Mouse (Mus musculus): ENCODE results near the gene Sapcd1. TPM values are rescaled to one million over a fixed set of nuclear protein-coding genes. Genes with fewer than 3 reads are reported as not detected.

Sapcd1 gene
- polyA plus RNA-seq, 1 experiment = 0.69 TPM

DNA sequence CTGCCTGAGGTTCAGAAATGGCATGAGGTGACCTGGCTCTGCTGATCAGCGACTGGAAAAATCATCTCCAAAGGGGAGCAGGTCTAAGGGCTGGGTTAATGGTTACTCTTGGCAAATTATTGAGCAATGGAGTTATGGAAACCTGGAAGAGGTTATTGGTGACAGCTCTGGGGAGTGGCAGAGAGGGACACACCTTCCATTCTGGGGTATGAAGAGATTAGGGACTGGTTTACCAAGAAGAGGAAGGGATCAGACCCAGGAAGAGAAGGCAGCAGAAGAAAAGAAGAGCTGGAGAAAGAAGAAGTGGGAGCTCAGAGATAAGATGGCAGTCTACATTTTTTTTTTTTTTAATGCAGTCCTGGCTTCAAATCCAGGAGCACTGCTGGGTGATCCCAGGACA lies 19.9 kb upstream of the Sapcd1 start:
- peaks cover 15% of the 10 kb centered on the region for H3K4me1 ChIP-seq (ENCODE audit: control insufficient read depth, insufficient read depth, low read length)
- no peaks in the 10 kb centered on the region for H3K27me3 ChIP-seq (replicated peaks; ENCODE audit: control insufficient read depth, insufficient read depth, low read length)
- WGBS = 20% methylated on average over 1 of the region's 1 CpGs
- TF ChIP-seq CTCF (conservative IDR thresholded peaks at IDR 0.05; ENCODE audit: insufficient read depth, insufficient read length, low read depth, low read length) = no peak
- no peak for TF ChIP-seq POLR2A (IDR thresholded peaks at IDR 0.05; ENCODE audit: low read depth, low read length)
- no peaks in the 10 kb centered on the region for H3K36me3 ChIP-seq (ENCODE audit: control insufficient read depth, insufficient read depth, low read length)
- H3K27ac ChIP-seq (ENCODE audit: insufficient read depth, low read depth, low read length) = peak overlapping the region; percentile 94
- H3K4me3 ChIP-seq (ENCODE audit: insufficient read depth, low read depth, low read length) = peak overlapping the region; percentile 6; the same call in 1 of the 2 replicates
- peak; percentile 91 for DNase-seq

DNA sequence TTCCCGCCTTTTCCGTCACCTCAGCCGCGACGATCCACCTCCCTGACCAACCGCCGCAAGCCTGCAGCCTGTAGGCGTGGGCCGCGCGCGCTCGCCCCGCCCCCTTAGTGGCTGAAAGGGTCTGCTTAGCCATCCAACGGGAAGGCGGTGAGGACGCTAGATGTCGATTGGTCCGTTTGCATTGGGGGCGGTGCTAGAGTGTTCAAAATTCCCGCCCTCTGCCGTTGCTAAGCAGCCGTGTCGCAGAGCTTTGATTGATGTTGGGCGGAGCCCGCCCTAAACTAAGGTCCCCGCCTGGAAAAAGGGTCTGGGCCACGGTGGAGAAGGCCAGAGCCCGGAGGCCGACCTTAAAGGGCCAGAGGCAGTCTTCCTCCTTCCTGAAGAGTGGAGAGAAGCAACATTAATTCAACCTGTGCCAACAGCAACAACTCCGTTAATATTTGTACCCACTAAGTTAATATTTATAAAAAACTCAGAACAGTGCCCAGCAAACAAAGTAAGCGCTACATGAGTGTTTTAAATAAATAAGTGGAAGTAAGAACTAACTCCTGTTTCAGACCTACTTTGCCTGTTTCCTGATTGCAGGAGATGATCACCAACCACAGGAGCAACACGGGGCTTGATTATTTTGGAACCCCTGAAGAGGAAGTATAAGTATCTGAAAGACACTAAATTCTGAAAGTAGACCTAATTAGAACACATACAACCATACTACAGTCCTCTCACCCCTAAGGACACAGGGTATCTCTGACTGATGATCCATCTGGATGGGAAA lies 19.1 kb upstream of the Sapcd1 start, which contains the start of gene Msh5:
TSS of gene Msh5 (minus strand) at position 65 of the 775 bp plus-strand sequence.
- no peak for TF ChIP-seq CTCF (conservative IDR thresholded peaks at IDR 0.05; ENCODE audit: insufficient read depth, insufficient read length, low read depth, low read length)
- TF ChIP-seq POLR2A (IDR thresholded peaks at IDR 0.05; ENCODE audit: low read depth, low read length) = no peak
- peaks cover 15% of the 10 kb centered on the region for H3K4me1 ChIP-seq (ENCODE audit: control insufficient read depth, insufficient read depth, low read length)
- DNase-seq = peak; percentile 99
- no peaks in the 10 kb centered on the region for H3K36me3 ChIP-seq (ENCODE audit: control insufficient read depth, insufficient read depth, low read length)
- under 1% methylated on average over 33 of the region's 33 CpGs for WGBS
- H3K4me3 ChIP-seq (ENCODE audit: insufficient read depth, low read depth, low read length) = peak within 1 kb of the TSS; percentile 47
- peak within 1 kb of the TSS; percentile 94 for H3K27ac ChIP-seq (ENCODE audit: insufficient read depth, low read depth, low read length)
- no peaks in the 10 kb centered on the region for H3K27me3 ChIP-seq (replicated peaks; ENCODE audit: control insufficient read depth, insufficient read depth, low read length)

- H3K36me3 ChIP-seq (ENCODE audit: control insufficient read depth, insufficient read depth, low read length) = no peaks in the 10 kb centered on the region
- peak overlapping the region; percentile 47 for H3K4me3 ChIP-seq (ENCODE audit: insufficient read depth, low read depth, low read length)
- 4% methylated on average over 48 of the region's 48 CpGs for WGBS
- H3K4me1 ChIP-seq (ENCODE audit: control insufficient read depth, insufficient read depth, low read length) = peaks cover 15% of the 10 kb centered on the region
- no peaks in the 10 kb centered on the region for H3K27me3 ChIP-seq (replicated peaks; ENCODE audit: control insufficient read depth, insufficient read depth, low read length)
- 0 out of 2 replicates have a peak overlapping the region, but pooled peaks have one; percentile 3 for H3K27ac ChIP-seq (ENCODE audit: insufficient read depth, low read depth, low read length)
- no peak for DNase-seq
- TF ChIP-seq POLR2A (IDR thresholded peaks at IDR 0.05; ENCODE audit: low read depth, low read length) = no peak
- TF ChIP-seq CTCF (conservative IDR thresholded peaks at IDR 0.05; ENCODE audit: insufficient read depth, insufficient read length, low read depth, low read length) = no peak
These were observed 18.2 kb upstream of the Sapcd1 start for GRCm38 (mm10) chr17:35045807-35046680.

DNA sequence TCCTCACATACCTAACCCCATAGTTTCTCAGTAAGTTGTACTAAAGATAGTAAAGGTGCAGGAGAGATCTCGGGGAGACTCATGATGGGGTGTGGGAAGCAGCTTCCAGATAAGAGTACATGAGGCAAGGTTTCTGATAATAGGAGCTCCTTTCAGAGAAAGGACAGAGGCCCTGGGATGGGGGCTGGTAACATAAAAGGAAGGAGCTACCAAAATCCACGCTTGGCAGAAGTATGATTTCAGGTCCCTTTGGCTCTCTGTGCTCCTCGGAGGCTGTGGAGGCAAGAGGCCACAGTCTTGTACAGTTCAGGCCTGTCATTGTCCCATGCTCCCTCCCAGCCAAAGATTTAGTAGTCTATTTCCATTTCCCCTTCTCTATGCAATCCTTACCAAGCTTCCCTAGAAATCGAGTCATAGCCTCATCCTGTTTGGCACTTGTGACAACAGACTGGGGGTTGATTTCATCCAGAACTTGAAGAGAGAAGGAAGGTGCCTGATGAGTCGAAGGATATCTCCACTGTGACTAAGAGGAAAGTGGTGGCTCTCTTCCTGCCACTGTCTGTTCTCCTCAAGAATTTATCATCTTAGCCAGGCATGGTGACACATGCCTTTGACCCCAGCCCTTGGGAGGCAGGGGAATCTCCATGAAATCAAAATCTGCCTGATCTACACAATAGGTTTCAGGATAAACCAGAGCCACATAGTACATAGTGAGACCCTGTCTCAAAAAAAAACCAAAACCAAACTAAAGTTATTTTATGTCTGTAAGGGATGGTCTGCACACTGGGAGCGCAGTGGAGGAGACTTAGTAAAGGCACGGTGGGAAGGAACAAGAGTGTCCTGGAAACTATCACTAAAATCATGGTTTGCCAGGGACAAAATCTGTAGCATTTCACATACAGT lies 17.3 kb upstream of the Sapcd1 start:
- TF ChIP-seq POLR2A (IDR thresholded peaks at IDR 0.05; ENCODE audit: low read depth, low read length) = no peak
- no peak for TF ChIP-seq CTCF (conservative IDR thresholded peaks at IDR 0.05; ENCODE audit: insufficient read depth, insufficient read length, low read depth, low read length)
- 74% methylated on average over 7 of the region's 7 CpGs for WGBS
- no peak for DNase-seq
- no peaks in the 10 kb centered on the region for H3K27me3 ChIP-seq (replicated peaks; ENCODE audit: control insufficient read depth, insufficient read depth, low read length)
- H3K4me1 ChIP-seq (ENCODE audit: control insufficient read depth, insufficient read depth, low read length) = peaks cover 15% of the 10 kb centered on the region
- H3K36me3 ChIP-seq (ENCODE audit: control insufficient read depth, insufficient read depth, low read length) = no peaks in the 10 kb centered on the region
- H3K27ac ChIP-seq (ENCODE audit: insufficient read depth, low read depth, low read length) = no peak overlapping the region
- H3K4me3 ChIP-seq (ENCODE audit: insufficient read depth, low read depth, low read length) = no peak overlapping the region

GRCm38 (mm10) chr17:35043794-35044193 lies 16.0 kb upstream of the Sapcd1 start:
- WGBS = 81% methylated on average over 4 of the region's 4 CpGs
- TF ChIP-seq CTCF (conservative IDR thresholded peaks at IDR 0.05; ENCODE audit: insufficient read depth, insufficient read length, low read depth, low read length) = no peak
- TF ChIP-seq POLR2A (IDR thresholded peaks at IDR 0.05; ENCODE audit: low read depth, low read length) = no peak
- peaks cover 9% of the 10 kb centered on the region; the same call in 1 of the 2 replicates for H3K4me1 ChIP-seq (ENCODE audit: control insufficient read depth, insufficient read depth, low read length)

GRCm38 (mm10) chr17:35039121-35039873 lies 11.5 kb upstream of the Sapcd1 start:
- H3K27ac ChIP-seq (ENCODE audit: insufficient read depth, low read depth, low read length) = no peak overlapping the region
- WGBS = 83% methylated on average over 11 of the region's 11 CpGs
- no peaks in the 10 kb centered on the region for H3K4me1 ChIP-seq (ENCODE audit: control insufficient read depth, insufficient read depth, low read length)
- no peak overlapping the region for H3K4me3 ChIP-seq (ENCODE audit: insufficient read depth, low read depth, low read length)
- H3K36me3 ChIP-seq (ENCODE audit: control insufficient read depth, insufficient read depth, low read length) = no peaks in the 10 kb centered on the region
- TF ChIP-seq CTCF (conservative IDR thresholded peaks at IDR 0.05; ENCODE audit: insufficient read depth, insufficient read length, low read depth, low read length) = no peak
- no peak for TF ChIP-seq POLR2A (IDR thresholded peaks at IDR 0.05; ENCODE audit: low read depth, low read length)
- no peaks in the 10 kb centered on the region for H3K27me3 ChIP-seq (replicated peaks; ENCODE audit: control insufficient read depth, insufficient read depth, low read length)
- DNase-seq = no peak

More at GRCm38 (mm10) chr17:35043794-35044193, 16.0 kb upstream of the Sapcd1 start:
- H3K36me3 ChIP-seq (ENCODE audit: control insufficient read depth, insufficient read depth, low read length) = no peaks in the 10 kb centered on the region
- H3K27ac ChIP-seq (ENCODE audit: insufficient read depth, low read depth, low read length) = no peak overlapping the region
- no peak overlapping the region for H3K4me3 ChIP-seq (ENCODE audit: insufficient read depth, low read depth, low read length)
- H3K27me3 ChIP-seq (replicated peaks; ENCODE audit: control insufficient read depth, insufficient read depth, low read length) = no peaks in the 10 kb centered on the region
- DNase-seq = no peak

Data from kidney, adult 2 months (tissue).